Mouse (Mus musculus) mesoderm, embryonic 11.5 days (tissue): ENCODE results near the gene Kcna2.

Experiments used
- DNase-seq: peaks from one replicate; pipeline ENCODE4 v3.0.0-alpha.2; 2012; ENCODE audit warnings: low read depth, low spot score

Gene Kcna2

DNA sequence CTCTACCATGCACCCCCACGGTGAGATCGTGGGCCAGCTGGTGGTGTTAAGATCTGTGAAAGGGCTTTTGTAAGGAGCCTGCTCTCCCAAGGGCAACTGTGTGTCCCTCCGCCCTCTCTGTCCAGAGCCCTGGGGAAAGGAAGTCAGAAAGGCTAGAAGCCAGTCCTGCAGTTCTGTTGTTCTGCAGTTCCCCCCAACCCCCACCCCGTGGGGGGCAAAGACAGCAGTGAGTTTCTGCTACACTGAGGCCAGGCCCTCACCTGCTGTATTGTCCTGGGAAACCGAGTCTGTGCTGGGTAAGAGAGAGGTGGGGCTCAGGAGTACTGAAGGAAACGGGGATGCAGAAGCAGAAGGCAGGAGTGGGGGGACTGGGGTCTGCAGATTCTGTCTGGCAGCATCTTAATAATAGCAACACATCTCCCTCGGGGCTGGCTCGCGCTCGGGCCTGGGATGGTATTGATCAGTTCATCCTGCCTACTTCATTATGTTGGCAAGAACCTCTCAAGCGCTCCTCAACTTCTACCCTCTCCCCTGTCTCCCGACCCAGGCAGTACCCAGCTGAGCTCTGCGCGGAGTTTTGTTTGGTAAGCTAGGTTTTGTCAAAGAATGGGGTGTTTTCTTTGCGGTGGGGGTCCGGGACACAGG, at the start of gene Kcna2:
TSS of gene Kcna2 (plus strand) at position 336 of the 645 bp plus-strand sequence.
- peak; percentile 33 for DNase-seq

DNA sequence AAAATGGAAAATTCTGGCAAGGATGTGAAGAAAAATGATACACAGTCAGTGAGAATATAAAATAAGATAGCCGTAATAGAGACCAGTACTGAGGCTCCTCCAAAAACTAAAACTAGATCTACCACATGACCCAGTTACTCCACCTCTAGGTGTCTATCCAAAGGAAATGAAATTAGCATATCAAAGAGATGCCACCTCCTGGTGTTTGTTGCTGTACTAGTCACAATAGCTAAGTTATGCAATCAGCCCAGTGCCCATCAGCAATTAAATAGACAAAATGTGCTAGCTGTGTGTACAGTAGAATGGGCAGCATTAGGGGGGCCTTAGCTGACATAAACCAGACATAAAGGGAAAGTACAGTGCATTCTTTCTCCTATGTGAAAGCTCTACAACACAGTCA, 39.5 kb upstream of the Kcna2 start:
- DNase-seq = no peak

DNA sequence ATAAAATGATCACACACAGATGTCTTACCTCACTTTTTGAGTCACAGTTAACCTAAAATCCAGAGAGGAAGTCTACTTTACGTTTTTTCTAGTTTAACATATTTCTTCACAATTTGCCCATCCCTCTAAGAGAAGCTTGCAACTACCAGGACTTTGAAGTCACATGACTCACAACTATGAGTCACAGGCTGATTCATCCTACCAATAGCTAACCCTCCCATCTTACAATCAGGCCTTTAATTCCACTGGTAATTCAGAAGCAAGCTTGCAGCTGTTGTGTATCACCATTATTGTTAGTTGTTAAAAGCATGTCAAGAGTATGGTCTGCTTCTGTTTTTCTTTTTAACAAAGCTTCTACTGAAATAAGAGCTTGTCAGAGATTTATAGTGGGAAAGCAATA, 38.2 kb upstream of the Kcna2 start:
- DNase-seq = no peak

DNA sequence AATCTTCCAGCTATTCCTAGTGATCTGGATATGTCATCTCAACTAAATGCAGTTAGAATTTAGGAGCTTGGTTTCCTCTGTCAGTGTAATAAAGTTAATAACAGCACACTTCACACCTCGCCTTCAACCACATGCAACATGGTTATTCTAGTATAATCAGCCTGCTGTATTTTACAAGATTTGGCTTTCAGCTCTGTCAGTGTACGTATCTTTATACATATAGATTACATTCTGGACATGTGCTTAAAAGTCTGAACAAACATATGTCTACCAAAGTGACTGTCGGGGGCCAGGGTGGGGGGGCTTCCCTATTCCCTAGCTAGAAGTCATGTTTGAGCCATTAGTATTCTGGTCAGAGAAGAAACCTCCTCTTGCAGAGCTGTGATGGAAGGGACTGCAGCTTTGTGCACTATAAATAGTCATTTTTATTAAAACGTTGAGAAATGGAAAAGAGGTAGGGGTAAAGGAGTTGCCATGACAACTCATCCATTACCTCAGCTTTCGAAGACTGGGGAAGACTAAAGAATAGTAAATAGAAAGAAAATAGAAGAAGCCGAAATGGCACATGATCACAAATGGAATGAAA, 35.3 kb upstream of the Kcna2 start:
- DNase-seq = no peak

- DNase-seq = no peak
Measured at GRCm38 (mm10) chr3:107066165-107066850, 34.6 kb upstream of the Kcna2 start.

DNA sequence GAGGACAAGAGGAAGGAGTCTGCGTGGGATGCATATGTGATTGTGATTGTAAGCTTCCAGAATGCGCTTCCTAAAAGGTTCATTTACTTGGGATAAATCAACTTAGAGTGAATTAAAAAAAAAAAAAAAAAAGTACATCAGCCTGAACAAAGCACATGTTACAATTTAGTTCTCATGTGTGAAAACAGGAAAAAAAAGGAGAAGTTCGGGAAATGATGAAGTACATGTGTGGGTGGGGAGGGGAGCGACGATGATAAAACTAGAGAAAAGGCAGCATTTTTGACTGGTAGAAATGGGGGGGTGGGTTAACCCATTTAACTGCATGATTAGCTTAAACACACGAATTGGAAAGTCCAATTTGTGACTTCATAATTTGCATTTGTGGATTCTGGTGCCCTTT, 33.7 kb upstream of the Kcna2 start:
- DNase-seq = no peak

GRCm38 (mm10) chr3:107073863-107074262, 27.1 kb upstream of the Kcna2 start:
- DNase-seq = no peak

- DNase-seq = no peak
Measured at GRCm38 (mm10) chr3:107075705-107076104, 25.2 kb upstream of the Kcna2 start.

- DNase-seq = no peak
Measured at GRCm38 (mm10) chr3:107076658-107077057, 24.3 kb upstream of the Kcna2 start.

GRCm38 (mm10) chr3:107077101-107077500, 23.8 kb upstream of the Kcna2 start:
- DNase-seq = no peak

- no peak for DNase-seq
Measured at GRCm38 (mm10) chr3:107080803-107081202, 20.1 kb upstream of the Kcna2 start.

DNA sequence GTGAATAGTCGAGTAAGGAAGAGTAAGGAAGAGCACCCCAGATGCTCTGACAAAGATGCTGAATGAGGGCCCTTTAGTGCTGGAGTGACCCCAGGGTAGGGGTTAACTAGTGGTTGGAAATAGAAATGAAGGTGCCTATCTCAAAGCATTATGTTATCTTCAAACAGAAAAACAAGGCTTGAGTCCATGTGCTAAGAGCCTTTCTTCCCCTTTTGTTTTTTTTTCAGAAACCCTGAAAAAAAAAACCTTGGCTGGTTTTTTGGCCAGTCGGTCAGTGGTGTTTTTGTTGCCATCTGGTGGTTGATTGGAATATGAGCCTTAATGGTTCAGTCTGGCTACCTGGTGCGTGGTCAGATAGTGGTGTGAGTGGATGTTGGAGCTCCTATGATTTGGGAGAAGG, 19.7 kb upstream of the Kcna2 start:
- peak; percentile 19 for DNase-seq

- DNase-seq = no peak
Measured at GRCm38 (mm10) chr3:107084586-107084985, 16.4 kb upstream of the Kcna2 start.

GRCm38 (mm10) chr3:107087410-107087809, 13.5 kb upstream of the Kcna2 start:
- no peak for DNase-seq

DNA sequence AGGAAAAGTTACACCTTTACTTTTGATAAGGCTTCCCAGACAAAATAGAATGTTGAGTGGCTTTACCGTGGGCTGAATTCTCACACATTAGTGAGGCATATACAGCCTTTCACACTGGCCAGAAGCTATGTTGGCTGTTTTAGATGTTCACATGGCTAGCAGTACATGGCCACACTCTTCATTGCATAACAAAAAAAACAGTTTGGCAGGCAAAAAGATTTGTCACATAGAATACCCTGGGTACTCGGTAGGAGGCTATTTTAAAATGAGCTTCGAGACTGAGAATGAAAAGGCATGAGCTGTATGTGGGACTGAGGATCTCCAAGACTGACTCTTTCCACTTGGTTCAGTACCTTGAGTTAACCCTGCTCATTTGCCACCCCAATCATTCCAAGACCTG, 12.1 kb upstream of the Kcna2 start:
- no peak for DNase-seq

- no peak for DNase-seq
Measured at GRCm38 (mm10) chr3:107089475-107089874, 11.5 kb upstream of the Kcna2 start.

GRCm38 (mm10) chr3:107090001-107090400, 10.9 kb upstream of the Kcna2 start:
- DNase-seq = no peak

- no peak for DNase-seq
Measured at GRCm38 (mm10) chr3:107090403-107091150, 10.4 kb upstream of the Kcna2 start.

DNA sequence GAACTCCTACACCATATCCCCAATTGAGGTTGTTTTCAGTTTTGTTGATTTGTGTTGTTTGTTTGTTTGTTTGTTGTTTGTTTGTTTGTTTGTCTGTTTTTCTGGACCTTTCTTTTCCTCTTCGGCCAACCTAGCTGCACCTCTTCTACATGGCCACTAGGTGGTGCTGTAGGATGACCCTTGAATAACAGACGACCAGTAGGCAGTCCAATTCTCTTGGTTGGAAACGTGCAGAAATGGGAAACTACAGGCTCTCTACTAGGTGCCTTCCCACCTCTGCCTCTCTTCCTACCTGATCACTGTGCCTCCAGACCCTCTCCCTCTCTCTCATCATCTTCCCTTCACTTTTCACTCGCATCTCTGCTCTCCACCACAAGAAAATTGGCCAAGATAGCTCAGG, 6.9 kb upstream of the Kcna2 start:
- DNase-seq = peak; percentile 64

GRCm38 (mm10) chr3:107096269-107096731, 4.6 kb upstream of the Kcna2 start:
- DNase-seq = no peak

DNA sequence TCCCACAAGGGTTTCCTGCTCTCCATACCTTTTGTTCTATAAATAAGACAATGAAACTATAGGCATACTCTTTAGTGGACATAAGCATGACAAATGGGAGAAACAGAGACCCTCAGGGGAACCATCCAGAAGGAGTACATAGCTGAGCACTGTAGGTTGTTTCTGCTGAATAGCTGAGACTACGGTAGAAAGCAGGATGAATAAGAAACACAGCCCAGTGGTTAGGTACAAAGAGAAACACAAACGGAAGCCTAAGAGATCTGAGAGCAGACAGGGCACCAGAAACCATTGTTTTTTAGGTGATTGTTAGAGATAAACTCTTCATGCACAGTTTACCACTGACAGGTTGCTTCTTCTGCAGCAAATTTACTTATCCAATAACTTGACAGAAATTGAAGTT, 1.1 kb upstream of the Kcna2 start:
- DNase-seq = no peak

- DNase-seq = no peak
Measured at GRCm38 (mm10) chr3:107101456-107101786, 475 bp downstream of the Kcna2 start.
